Mouse (Mus musculus): ENCODE results near the gene Ddx60.

GRCm38 (mm10) chr8:61902521-61902920 is 25.4 kb upstream of the Ddx60 start, which contains the start of gene Palld:
- peak; percentile 75; the same call in 1 of the 2 replicates for TF ChIP-seq EP300 (IDR thresholded peaks at IDR 0.05; ENCODE audit: low read depth)
- no peak for TF ChIP-seq CTCF (IDR thresholded peaks at IDR 0.05; ENCODE audit: low read depth)
